Mouse (Mus musculus): ENCODE measurements at regions not wholly inside any gene's neighbourhood (a gene's known extent, or its start where the extent isn't known, plus 50 kb on each side); places are given as distances from the start of the nearest gene placed in this dataset.
"Not testable (repeated sequence)": the region's sequence is repeated elsewhere in the genome, so short reads cannot be mapped to it uniquely, and the experiment has no call there.

GRCm38 (mm10) chr4:145455573-145455972 is 55.0 kb upstream of the Zfp990 start:
- not testable (repeated sequence) for H3K27ac ChIP-seq (ENCODE audit: low read depth, low read length); ATAC-seq (ENCODE audit: low FRiP score); H3K9ac ChIP-seq (replicated peaks; ENCODE audit: low read length, poor library complexity, severe bottlenecking); DNase-seq (ENCODE audit: low spot score); H3K4me3 ChIP-seq (ENCODE audit: low read depth, low read length); H3K27me3 ChIP-seq (ENCODE audit: insufficient read depth, low read length); H3K36me3 ChIP-seq (ENCODE audit: insufficient read depth, low read length); H3K9me3 ChIP-seq (ENCODE audit: low read length); H3K4me1 ChIP-seq (ENCODE audit: insufficient read depth, low read length); H3K4me2 ChIP-seq (ENCODE audit: low read depth, low read length, poor library complexity, severe bottlenecking)
- 92% methylated on average over 16 of the region's 16 CpGs for WGBS

- no peak overlapping the region for H3K4me2 ChIP-seq (ENCODE audit: low read depth, low read length, poor library complexity, severe bottlenecking)
- H3K4me3 ChIP-seq (ENCODE audit: low read depth, low read length), result no peak overlapping the region
- no peaks in the 10 kb centered on the region for H3K27me3 ChIP-seq (ENCODE audit: insufficient read depth, low read length)
- DNase-seq (ENCODE audit: low spot score) (no peak), ATAC-seq (ENCODE audit: low FRiP score) (no peak)
- no peak overlapping the region for H3K27ac ChIP-seq (ENCODE audit: low read depth, low read length)
- H3K4me1 ChIP-seq (ENCODE audit: insufficient read depth, low read length), result no peaks in the 10 kb centered on the region
- 73% methylated on average over 2 of the region's 2 CpGs for WGBS
- TF ChIP-seq CTCF (IDR thresholded peaks at IDR 0.05), result no peak
- peaks cover 21% of the 10 kb centered on the region for H3K9me3 ChIP-seq (ENCODE audit: low read length)
- H3K9ac ChIP-seq (replicated peaks; ENCODE audit: low read length, poor library complexity, severe bottlenecking), result no peak overlapping the region
- no peaks in the 10 kb centered on the region for H3K36me3 ChIP-seq (ENCODE audit: insufficient read depth, low read length)
These were observed 62.0 kb upstream of the Zfp990 start for GRCm38 (mm10) chr4:145448586-145448985.

GRCm38 (mm10) chr4:145436718-145437117 is 73.8 kb upstream of the Zfp990 start:
- H3K4me1 ChIP-seq (ENCODE audit: insufficient read depth, low read length); H3K4me2 ChIP-seq (ENCODE audit: low read depth, low read length, poor library complexity, severe bottlenecking); H3K36me3 ChIP-seq (ENCODE audit: insufficient read depth, low read length); H3K27me3 ChIP-seq (ENCODE audit: insufficient read depth, low read length); H3K4me3 ChIP-seq (ENCODE audit: low read depth, low read length); H3K27ac ChIP-seq (ENCODE audit: low read depth, low read length); DNase-seq (ENCODE audit: low spot score); ATAC-seq (ENCODE audit: low FRiP score); H3K9ac ChIP-seq (replicated peaks; ENCODE audit: low read length, poor library complexity, severe bottlenecking): not testable (repeated sequence)
- H3K9me3 ChIP-seq (ENCODE audit: low read length), result peaks cover 51% of the 10 kb centered on the region
- 80% methylated on average over 1 of the region's 1 CpGs for WGBS

- no peaks in the 10 kb centered on the region for H3K27me3 ChIP-seq (ENCODE audit: insufficient read depth, low read length)
- no peak overlapping the region for H3K4me2 ChIP-seq (ENCODE audit: low read depth, low read length, poor library complexity, severe bottlenecking)
- H3K4me1 ChIP-seq (ENCODE audit: insufficient read depth, low read length), result no peaks in the 10 kb centered on the region
- DNase-seq (ENCODE audit: low spot score) (no peak), ATAC-seq (ENCODE audit: low FRiP score) (no peak)
- TF ChIP-seq CTCF (IDR thresholded peaks at IDR 0.05), result no peak
- WGBS, result 78% methylated on average over 1 of the region's 1 CpGs
- H3K9me3 ChIP-seq (ENCODE audit: low read length), result peaks cover 51% of the 10 kb centered on the region
- H3K36me3 ChIP-seq (ENCODE audit: insufficient read depth, low read length), result no peaks in the 10 kb centered on the region
- H3K9ac ChIP-seq (replicated peaks; ENCODE audit: low read length, poor library complexity, severe bottlenecking), result no peak overlapping the region
- H3K4me3 ChIP-seq (ENCODE audit: low read depth, low read length), result no peak overlapping the region
- no peak overlapping the region for H3K27ac ChIP-seq (ENCODE audit: low read depth, low read length)
These were observed 76.0 kb upstream of the Zfp990 start for GRCm38 (mm10) chr4:145434519-145434918.

GRCm38 (mm10) chr4:145434071-145434470 is 76.5 kb upstream of the Zfp990 start:
- H3K9me3 ChIP-seq (ENCODE audit: low read length), result peaks cover 49% of the 10 kb centered on the region
- no peaks in the 10 kb centered on the region for H3K27me3 ChIP-seq (ENCODE audit: insufficient read depth, low read length)
- no peak overlapping the region for H3K4me3 ChIP-seq (ENCODE audit: low read depth, low read length)
- TF ChIP-seq CTCF (IDR thresholded peaks at IDR 0.05), result no peak
- no peaks in the 10 kb centered on the region for H3K4me1 ChIP-seq (ENCODE audit: insufficient read depth, low read length)
- DNase-seq (ENCODE audit: low spot score) (no peak), ATAC-seq (ENCODE audit: low FRiP score) (no peak)
- H3K36me3 ChIP-seq (ENCODE audit: insufficient read depth, low read length), result no peaks in the 10 kb centered on the region
- H3K27ac ChIP-seq (ENCODE audit: low read depth, low read length), result no peak overlapping the region
- 73% methylated on average over 6 of the region's 6 CpGs for WGBS
- no peak overlapping the region for H3K4me2 ChIP-seq (ENCODE audit: low read depth, low read length, poor library complexity, severe bottlenecking)
- no peak overlapping the region for H3K9ac ChIP-seq (replicated peaks; ENCODE audit: low read length, poor library complexity, severe bottlenecking)

- H3K4me1 ChIP-seq (ENCODE audit: insufficient read depth, low read length); H3K27me3 ChIP-seq (ENCODE audit: insufficient read depth, low read length); H3K4me2 ChIP-seq (ENCODE audit: low read depth, low read length, poor library complexity, severe bottlenecking); H3K36me3 ChIP-seq (ENCODE audit: insufficient read depth, low read length); H3K9ac ChIP-seq (replicated peaks; ENCODE audit: low read length, poor library complexity, severe bottlenecking); DNase-seq (ENCODE audit: low spot score); H3K27ac ChIP-seq (ENCODE audit: low read depth, low read length); H3K4me3 ChIP-seq (ENCODE audit: low read depth, low read length); ATAC-seq (ENCODE audit: low FRiP score): not testable (repeated sequence)
- H3K9me3 ChIP-seq (ENCODE audit: low read length), result peaks cover 49% of the 10 kb centered on the region
- WGBS, result 41% methylated on average over 1 of the region's 1 CpGs
These were observed 77.3 kb upstream of the Zfp990 start for GRCm38 (mm10) chr4:145433235-145433634.
